ENCODE assay signal across 8 mouse cellular contexts in genomic region chr1:135700605-135701004, GRCm38 (mm10). TPM values are rescaled to one million over a fixed set of nuclear protein-coding genes. Genes with fewer than 3 reads are reported as not detected.
DNase-seq lines count a peak whose midpoint lies in the region; ATAC-seq and TF ChIP-seq lines count a peak whose summit lies in the region.

No protein-coding gene starts in this region.

- H3K4me3 ChIP-seq in lung, embryonic 14.5 days (ENCODE audit: low read depth, low read length) = no peak overlapping the region

- H3K9me3 ChIP-seq in lung, embryonic 14.5 days (ENCODE audit: low read depth, low read length) = no peaks in the 10 kb centered on the region

- no peaks in the 10 kb centered on the region for H3K27me3 ChIP-seq in lung, embryonic 14.5 days (ENCODE audit: insufficient read depth, low read length)

- ATAC-seq in lung, embryonic 14.5 days (ENCODE audit: insufficient read depth) = peak; percentile 50; the same call in 1 of the 2 replicates

- no peak overlapping the region for H3K27ac ChIP-seq in lung, embryonic 14.5 days (ENCODE audit: low read depth)

- H3K4me1 ChIP-seq in lung, embryonic 14.5 days (ENCODE audit: insufficient read depth) = peaks cover 7% of the 10 kb centered on the region

- TF ChIP-seq CTCF in lung, embryonic 14.5 days (IDR thresholded peaks at IDR 0.05; ENCODE audit: low read depth) = peak; percentile 97

- H3K36me3 ChIP-seq in lung, embryonic 14.5 days (ENCODE audit: insufficient read depth) = no peaks in the 10 kb centered on the region

- no peak overlapping the region for H3K4me2 ChIP-seq in lung, embryonic 14.5 days

- no peak overlapping the region for H3K9ac ChIP-seq in lung, embryonic 14.5 days

- peak; percentile 76 for DNase-seq in A20 (ENCODE audit: low read depth, low spot score)
- peak; percentile 87 for DNase-seq in adipocyte (ENCODE audit: low spot score)
- DNase-seq in embryo, embryonic 9.5 days (ENCODE audit: extremely low spot score) = peak; percentile 80
- peak; percentile 50 to 74 for DNase-seq in heart, adult 9 months (ENCODE audit: low spot score in 2 of 2)
- peak; percentile 51 to 85 for DNase-seq in layer of hippocampus, adult 18-20 months (ENCODE audit: low spot score in 2 of 2)
- peak; percentile 96 for DNase-seq in lung, embryonic 14.5 days
- DNase-seq in ovary, postnatal 14 days (ENCODE audit: low spot score) = peak; percentile 68
- peak; percentile 84 for DNase-seq in thymus, postnatal 0 days (ENCODE audit: low spot score)

- under 1% methylated on average over 7 of the region's 7 CpGs for WGBS in lung, embryonic 14.5 days

RNA-seq across cellular contexts. Expression of gene Csrp1, which starts 19.3 kb away (rescaled TPM):
- total RNA-seq in layer of hippocampus, adult 18-20 months (2021) = 100 to 1,000 TPM; 272 to 277 TPM
- 271 and 297 TPM in 2 replicates for polyA plus RNA-seq in lung, embryonic 14.5 days (2014; fragmentation: Nextera tagmentation; extraction: Ambion mirVana)
- 162 and 178 TPM in 2 replicates for polyA plus RNA-seq in thymus, postnatal 0 days (2015; fragmentation: Nextera tagmentation; extraction: Ambion mirVana)
